Mouse (Mus musculus) small intestine, adult 2 months (tissue): Measurements from ENCODE around the gene Dspp. TPM values are rescaled to one million over a fixed set of nuclear protein-coding genes. Genes with fewer than 3 reads are reported as not detected.

Experiments used
- H3K27ac ChIP-seq: fragments of 200-500 bp; 2 replicates; pipeline ENCODE4 v1.5.1; 2012; ENCODE audit warnings: low read depth, low read length, control low read depth, inconsistent platforms; ENCODE audit not compliant: insufficient read depth
- H3K27me3 ChIP-seq: fragments of 200-500 bp; 2 replicates; pipeline ENCODE4 v1.6.1; 2012; ENCODE audit warnings: mild to moderate bottlenecking, moderate library complexity, low read length, inconsistent platforms; ENCODE audit not compliant: control insufficient read depth, insufficient read depth
- H3K36me3 ChIP-seq: fragments of 200-500 bp; 2 replicates; pipeline ENCODE4 v1.6.1; 2012; ENCODE audit warnings: mild to moderate bottlenecking, low read length, control low read depth, inconsistent platforms; ENCODE audit not compliant: control insufficient read depth, insufficient read depth
- H3K4me1 ChIP-seq: fragments of 200-500 bp; 2 replicates; pipeline ENCODE4 v1.6.1; 2012; ENCODE audit warnings: low read length, inconsistent platforms, mixed read lengths; ENCODE audit not compliant: control insufficient read depth, insufficient read depth, insufficient read length
- H3K4me3 ChIP-seq: fragments of 200-500 bp; 2 replicates; pipeline ENCODE4 v1.5.1; 2012; ENCODE audit warnings: low read depth, mild to moderate bottlenecking, control low read depth, inconsistent platforms, low read length, moderate library complexity
- CTCF ChIP-seq: fragments of 200-500 bp; IDR thresholded peaks from 2 replicates; pipeline ENCODE4 v1.5.1; 2012; ENCODE audit warnings: low read depth, mild to moderate bottlenecking, control low read depth, inconsistent platforms, low read length, moderate library complexity, mixed read lengths; ENCODE audit not compliant: insufficient replicate concordance, insufficient read length; ENCODE audit errors: extremely low read depth
- POLR2A ChIP-seq: fragments of 200-500 bp; IDR thresholded peaks from 2 replicates; pipeline ENCODE4 v1.6.1; 2012; ENCODE audit warnings: low read depth, mild to moderate bottlenecking, control low read depth, inconsistent platforms, low read length, moderate library complexity
- WGBS: fragments of 180-500 bp; shearing (Covaris S2); methylation state at CpG from one replicate; pipeline ENCODE4 v1.1.7; 2018; 5-methylcytosine and 5-hydroxymethylcytosine counted together
- polyA plus RNA-seq: library from polyadenylated mRNA; depleted of rRNA; stranded (reverse); fragments of >200 nt; gene quantifications from 2 replicates; pipeline ENCODE4 v1.2.3, GENCODE M21; 2012

The Dspp gene
- polyA plus RNA-seq, 1 experiment = not detected

- no peak overlapping the region for H3K27ac ChIP-seq
- H3K36me3 ChIP-seq = no peaks in the 10 kb centered on the region
- H3K4me3 ChIP-seq = no peak overlapping the region
- H3K4me1 ChIP-seq = no peaks in the 10 kb centered on the region
- H3K27me3 ChIP-seq = no peaks in the 10 kb centered on the region
- no peak for TF ChIP-seq POLR2A
- TF ChIP-seq CTCF = no peak
- 58% methylated on average over 7 of the region's 7 CpGs for WGBS
Measured at GRCm38 (mm10) chr5:104158332-104159052, 12.0 kb upstream of the Dspp start.

- no peak overlapping the region for H3K4me3 ChIP-seq
- 87% methylated on average over 3 of the region's 3 CpGs for WGBS
- TF ChIP-seq CTCF (no peak), POLR2A (no peak)
- H3K4me1 ChIP-seq = no peaks in the 10 kb centered on the region
- H3K27me3 ChIP-seq = no peaks in the 10 kb centered on the region
- H3K36me3 ChIP-seq = no peaks in the 10 kb centered on the region
- H3K27ac ChIP-seq = no peak overlapping the region
Measured at GRCm38 (mm10) chr5:104160581-104160980, 9.9 kb upstream of the Dspp start.

- no peak overlapping the region for H3K4me3 ChIP-seq
- TF ChIP-seq CTCF = no peak
- 71% methylated on average over 1 of the region's 1 CpGs for WGBS
- H3K27me3 ChIP-seq = no peaks in the 10 kb centered on the region
- H3K27ac ChIP-seq = no peak overlapping the region
- no peaks in the 10 kb centered on the region for H3K36me3 ChIP-seq
- no peaks in the 10 kb centered on the region for H3K4me1 ChIP-seq
Measured at GRCm38 (mm10) chr5:104161390-104161789, 9.1 kb upstream of the Dspp start.

GRCm38 (mm10) chr5:104163536-104163935, 7.0 kb upstream of the Dspp start:
- no peaks in the 10 kb centered on the region for H3K4me1 ChIP-seq
- H3K27ac ChIP-seq = no peak overlapping the region
- no peaks in the 10 kb centered on the region for H3K36me3 ChIP-seq
- no peaks in the 10 kb centered on the region for H3K27me3 ChIP-seq
- H3K4me3 ChIP-seq = no peak overlapping the region
- no peak for TF ChIP-seq POLR2A
- no peak for TF ChIP-seq CTCF
- 85% methylated on average over 4 of the region's 4 CpGs for WGBS

- H3K4me3 ChIP-seq = no peak overlapping the region
- TF ChIP-seq POLR2A (no peak), CTCF (no peak)
- peaks cover 2% of the 10 kb centered on the region; the same call in 1 of the 2 replicates for H3K4me1 ChIP-seq
- no peaks in the 10 kb centered on the region for H3K27me3 ChIP-seq
- no peak overlapping the region for H3K27ac ChIP-seq
- H3K36me3 ChIP-seq = no peaks in the 10 kb centered on the region
- WGBS = 52% methylated on average over 6 of the region's 6 CpGs
Measured at GRCm38 (mm10) chr5:104173094-104173493, 2.6 kb downstream of the Dspp start.

GRCm38 (mm10) chr5:104183743-104184142, 13.2 kb downstream of the Dspp start:
- Histone ChIP-seq H3K36me3 (no peaks in the 10 kb centered on the region), H3K27ac (no peak overlapping the region), H3K4me3 (no peak overlapping the region), H3K27me3 (no peaks in the 10 kb centered on the region), H3K4me1 (no peaks in the 10 kb centered on the region)
- 90% methylated on average over 1 of the region's 1 CpGs for WGBS
- no peak for TF ChIP-seq POLR2A
- TF ChIP-seq CTCF = no peak

GRCm38 (mm10) chr5:104187281-104187680, 16.8 kb downstream of the Dspp start:
- Histone ChIP-seq H3K27me3 (no peaks in the 10 kb centered on the region), H3K36me3 (no peaks in the 10 kb centered on the region), H3K4me3 (no peak overlapping the region), H3K4me1 (no peaks in the 10 kb centered on the region), H3K27ac (no peak overlapping the region)
- TF ChIP-seq POLR2A = no peak
- no peak for TF ChIP-seq CTCF
- WGBS = 50% methylated on average over 3 of the region's 3 CpGs
